15 mouse cellular contexts compared by ENCODE assay signal in genomic region chr2:110005164-110005563, GRCm38 (mm10). TPM values are rescaled to one million over a fixed set of nuclear protein-coding genes. Genes with fewer than 3 reads are reported as not detected.
DNase-seq lines count a peak whose midpoint lies in the region; ATAC-seq lines count a peak whose summit lies in the region.
"Had no signal": no experiment of that assay in that cellular context is flagged by ENCODE, and none has a peak within 500 bp of the region (broad histone marks: within the 10 kb centered on the region; RNA-seq: fewer than 3 reads in every experiment).

No protein-coding gene starts in this region.

- H3K27me3 ChIP-seq in liver, embryonic 12.5 days (replicated peaks): no peaks in the 10 kb centered on the region
- no peaks in the 10 kb centered on the region for H3K27me3 ChIP-seq in stomach, embryonic 15.5 days (replicated peaks)
- H3K27me3 ChIP-seq: heart, embryonic 12.5 days; hindbrain, embryonic 13.5 days had no signal

- 0 out of 2 replicates have a peak overlapping the region, but pooled peaks have one; percentile 12 for H3K9ac ChIP-seq in liver, embryonic 12.5 days
- H3K9ac ChIP-seq in stomach, embryonic 15.5 days: no peak overlapping the region
- H3K9ac ChIP-seq: forebrain, embryonic 12.5 days; heart, embryonic 12.5 days; hindbrain, embryonic 13.5 days had no signal

- peaks cover 45% of the 10 kb centered on the region for H3K4me1 ChIP-seq in liver, embryonic 12.5 days
- H3K4me1 ChIP-seq in stomach, embryonic 15.5 days: no peaks in the 10 kb centered on the region
- H3K4me1 ChIP-seq: embryonic facial prominence, embryonic 10.5 days; forebrain, embryonic 12.5 days; hindbrain, embryonic 13.5 days; limb, embryonic 10.5 days had no signal

- no peak overlapping the region for H3K4me2 ChIP-seq in liver, embryonic 12.5 days
- H3K4me2 ChIP-seq in stomach, embryonic 15.5 days: no peak overlapping the region
- H3K4me2 ChIP-seq: forebrain, embryonic 12.5 days; heart, embryonic 12.5 days; hindbrain, embryonic 13.5 days had no signal

- H3K9me3 ChIP-seq in liver, embryonic 12.5 days (replicated peaks): no peaks in the 10 kb centered on the region
- H3K9me3 ChIP-seq in stomach, embryonic 15.5 days: no peaks in the 10 kb centered on the region
- H3K9me3 ChIP-seq: embryonic facial prominence, embryonic 10.5 days; forebrain, embryonic 12.5 days; heart, embryonic 12.5 days; hindbrain, embryonic 13.5 days; limb, embryonic 10.5 days had no signal

- DNase-seq in liver: no peak
- peak; percentile 32 for DNase-seq in cerebellum, adult 8-10 months
- peak; percentile 59 for DNase-seq in layer of hippocampus, adult 11-12 months (ENCODE audit: low spot score)
- no peak for DNase-seq in right cerebral cortex, adult 2 months (ENCODE audit: low spot score in 2 of 2)
- no peak for DNase-seq in spleen, adult 12 weeks (ENCODE audit: low spot score)
- DNase-seq: gastrocnemius, postnatal 14 days; lung, postnatal 4 days; right cerebral cortex, postnatal 25 days had no signal

- WGBS in liver, embryonic 12.5 days (ENCODE audit: insufficient replicate concordance): 64% methylated on average over 3 of the region's 3 CpGs
- WGBS in stomach, embryonic 15.5 days: 65% methylated on average over 3 of the region's 3 CpGs

- ATAC-seq in liver, embryonic 12.5 days: no peak
- ATAC-seq in stomach, embryonic 15.5 days (ENCODE audit: insufficient read depth, low FRiP score, low read depth): no peak

- peaks cover 29% of the 10 kb centered on the region for H3K36me3 ChIP-seq in liver, embryonic 12.5 days
- H3K36me3 ChIP-seq in stomach, embryonic 15.5 days: 0 out of 2 replicates have a peak, but pooled peaks cover 17% of the 10 kb centered on the region
- H3K36me3 ChIP-seq: forebrain, embryonic 12.5 days had no signal

- H3K27ac ChIP-seq in liver, embryonic 12.5 days: peak overlapping the region; percentile 74; the same call in 1 of the 2 replicates
- 0 out of 2 replicates have a peak overlapping the region, but pooled peaks have one; percentile 48 for H3K27ac ChIP-seq in stomach, embryonic 15.5 days
- H3K27ac ChIP-seq: embryonic facial prominence, embryonic 10.5 days; forebrain, embryonic 12.5 days; hindbrain, embryonic 13.5 days; limb, embryonic 10.5 days had no signal

- H3K4me3 ChIP-seq in liver, embryonic 12.5 days: no peak overlapping the region
- no peak overlapping the region for H3K4me3 ChIP-seq in stomach, embryonic 15.5 days (replicated peaks)
- H3K4me3 ChIP-seq: embryonic facial prominence, embryonic 10.5 days; forebrain, embryonic 12.5 days; heart, embryonic 12.5 days; hindbrain, embryonic 13.5 days; limb, embryonic 10.5 days had no signal

RNA-seq across cellular contexts. Expression of gene Ccdc34, which starts 12.5 kb away (rescaled TPM):
- polyA plus RNA-seq in liver, embryonic 12.5 days (2016; fragmentation: Nextera tagmentation; extraction: Ambion mirVana): 26.8 and 28.3 TPM in 2 replicates
- polyA plus RNA-seq in stomach, embryonic 15.5 days (2015; fragmentation: Nextera tagmentation; extraction: Ambion mirVana): 47.4 and 47.6 TPM in 2 replicates

Comparison
In these comparisons a context has a peak if more than half of its experiments do, and no peak if none do; other contexts are left out.
1. DNase-seq: peak in cerebellum, adult 8-10 months (single experiment) and layer of hippocampus, adult 11-12 months (single experiment); none in liver (single experiment), right cerebral cortex, adult 2 months (0 of 2) and spleen, adult 12 weeks (single experiment).